Mouse (Mus musculus) gastrocnemius, postnatal 14 days (tissue): ENCODE results near the gene Thoc5. TPM values are rescaled to one million over a fixed set of nuclear protein-coding genes. Genes with fewer than 3 reads are reported as not detected.

Experiments
- DNase-seq: peaks from one replicate; pipeline ENCODE4 v3.0.0; 2021; ENCODE audit warnings: mixed read lengths
- intact Hi-C: fragments of 180-260 bp; cut with DNase I; formaldehyde crosslinking; loops from one replicate; pipeline ENCODE4 v1.15.1; 2025; ENCODE audit warnings: low total_unique reads
- total RNA-seq, 2 experiments: library from RNA; stranded (reverse); gene quantifications; 2 replicates each; pipeline ENCODE4 v1.2.3; 2021

The Thoc5 gene
- total RNA-seq, 2 experiments from 2014 or later, result 11.4 to 13.0 TPM

DNA sequence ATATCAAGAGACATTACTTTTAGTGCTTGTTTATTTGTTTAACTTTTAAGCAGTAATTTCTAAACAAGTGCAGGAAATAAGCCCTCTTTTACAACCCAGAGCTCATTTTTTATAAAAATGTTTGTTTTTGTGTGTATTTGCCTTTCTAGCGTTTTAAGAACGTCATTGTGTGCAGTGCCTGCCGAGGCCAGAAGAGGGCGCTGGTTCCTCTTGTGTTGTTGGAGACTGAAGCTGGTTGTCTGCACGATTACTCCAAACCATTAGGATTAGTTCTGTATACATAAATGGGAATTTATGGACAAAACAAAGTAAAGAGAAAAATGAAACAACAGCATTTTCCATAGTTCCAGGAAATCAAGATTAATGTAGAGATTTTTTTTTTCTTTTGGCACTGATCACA is 5.3 kb downstream of the Thoc5 start:
- DNase-seq, result no peak
- intact Hi-C loops, result no loop called here

- intact Hi-C loops, result no loop called here
Measured at GRCm38 (mm10) chr11:4901956-4902355, 6.8 kb downstream of the Thoc5 start.

DNA sequence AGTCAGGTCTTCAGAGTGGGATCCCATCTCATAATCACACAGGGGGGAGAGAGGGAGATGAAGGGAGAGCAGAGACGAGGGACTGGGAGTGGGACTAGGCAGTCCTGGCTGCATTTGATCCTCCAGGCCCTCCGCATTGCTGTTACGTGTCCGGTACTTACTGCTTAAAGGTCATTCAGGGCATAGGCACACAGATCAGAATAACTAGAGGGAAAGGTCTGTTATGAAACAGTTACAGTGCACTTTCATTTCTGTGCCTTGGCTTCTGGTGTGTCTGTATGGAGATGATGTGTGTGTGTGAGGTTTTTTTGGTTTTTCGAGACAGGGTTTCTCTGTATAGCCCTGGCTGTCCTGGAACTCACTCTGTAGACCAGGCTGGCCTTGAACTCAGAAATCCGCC is 11.1 kb downstream of the Thoc5 start:
- DNase-seq, result no peak
- intact Hi-C loops, result no loop called here

More at GRCm38 (mm10) chr11:4901956-4902355, 6.8 kb downstream of the Thoc5 start:
- DNase-seq, result no peak

GRCm38 (mm10) chr11:4916068-4916467 is 20.9 kb downstream of the Thoc5 start:
- peak; percentile 39 for DNase-seq
- intact Hi-C loops, result loop anchor here (5.0 kb wide), 1 partner anchor 61 kb away; no protein-coding TSS in a partner anchor

GRCm38 (mm10) chr11:4921281-4921680 is 26.2 kb downstream of the Thoc5 start:
- intact Hi-C loops, result loop anchor here (5.0 kb wide), 1 partner anchor 46 kb away; no protein-coding TSS in a partner anchor
- no peak for DNase-seq

GRCm38 (mm10) chr11:4921751-4922150 is 26.6 kb downstream of the Thoc5 start:
- no peak for DNase-seq
- intact Hi-C loops, result loop anchor here (5.0 kb wide), 1 partner anchor 46 kb away; no protein-coding TSS in a partner anchor

GRCm38 (mm10) chr11:4927224-4927623 is 32.1 kb downstream of the Thoc5 start:
- no peak for DNase-seq
- intact Hi-C loops, result no loop called here

DNA sequence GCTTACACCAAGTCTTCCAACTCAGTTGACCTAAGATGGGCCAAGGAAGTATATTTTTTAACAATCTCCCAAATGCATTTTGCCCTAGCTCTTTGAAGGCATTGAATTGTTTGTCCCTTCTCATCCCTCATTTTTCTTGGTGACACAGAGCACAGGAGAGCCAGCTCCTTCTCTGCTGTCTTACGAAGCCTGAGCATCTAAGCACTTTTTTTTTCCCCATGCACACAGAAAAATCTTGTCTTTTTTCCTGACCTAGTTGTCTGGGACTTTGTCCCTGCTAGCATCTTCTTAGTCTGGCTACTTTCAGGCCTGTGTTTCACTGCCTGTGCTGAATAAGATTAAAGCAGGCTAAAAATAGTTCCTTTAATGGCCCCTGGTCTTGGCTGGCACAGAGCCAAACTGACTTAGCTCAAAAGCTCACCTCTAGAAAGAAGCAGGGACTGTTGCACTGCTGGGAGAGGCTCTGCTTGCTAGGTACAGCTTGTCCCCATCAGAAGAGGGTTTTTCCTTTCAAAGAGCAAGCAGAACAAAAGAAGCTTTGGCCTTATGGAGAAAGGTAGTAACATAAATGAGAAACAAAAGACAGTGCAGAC is 36.0 kb downstream of the Thoc5 start:
- intact Hi-C loops, result no loop called here
- DNase-seq, result peak; percentile 30

GRCm38 (mm10) chr11:4936243-4936642 is 41.1 kb downstream of the Thoc5 start:
- intact Hi-C loops, result no loop called here
- DNase-seq, result no peak

DNA sequence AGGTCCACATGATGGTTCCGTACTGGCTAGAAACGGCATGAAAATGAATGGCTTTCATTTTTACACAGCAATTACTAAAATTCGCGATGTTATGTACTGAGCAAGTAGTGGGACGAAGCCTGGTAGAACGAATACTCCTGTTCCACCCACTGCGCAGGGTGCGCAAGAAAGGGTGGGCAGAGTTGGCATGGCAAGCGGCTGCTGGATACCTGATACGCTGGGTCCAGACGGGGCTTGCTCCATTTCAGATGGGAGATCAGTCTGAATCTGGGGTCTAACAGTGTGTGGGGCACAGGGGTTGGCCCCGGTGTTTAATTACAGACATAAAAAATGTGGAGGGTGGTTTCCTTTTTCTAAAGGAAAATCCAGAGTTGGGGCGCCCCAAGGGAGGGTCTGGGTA is 51.4 kb downstream of the Thoc5 start:
- intact Hi-C loops, result no loop called here
- DNase-seq, result no peak

- intact Hi-C loops, result no loop called here
- DNase-seq, result peak; percentile 17
Measured at GRCm38 (mm10) chr11:4946947-4947812, 52.1 kb downstream of the Thoc5 start.

GRCm38 (mm10) chr11:4947813-4948174 is 52.7 kb downstream of the Thoc5 start, which contains the start of gene Nefh:
TSS of gene Nefh (minus strand) at chr11:4948064.
- intact Hi-C loops, result no loop called here
- no peak for DNase-seq

GRCm38 (mm10) chr11:4948792-4949191 is 53.7 kb downstream of the Thoc5 start:
- intact Hi-C loops, result no loop called here
- DNase-seq, result no peak

DNA sequence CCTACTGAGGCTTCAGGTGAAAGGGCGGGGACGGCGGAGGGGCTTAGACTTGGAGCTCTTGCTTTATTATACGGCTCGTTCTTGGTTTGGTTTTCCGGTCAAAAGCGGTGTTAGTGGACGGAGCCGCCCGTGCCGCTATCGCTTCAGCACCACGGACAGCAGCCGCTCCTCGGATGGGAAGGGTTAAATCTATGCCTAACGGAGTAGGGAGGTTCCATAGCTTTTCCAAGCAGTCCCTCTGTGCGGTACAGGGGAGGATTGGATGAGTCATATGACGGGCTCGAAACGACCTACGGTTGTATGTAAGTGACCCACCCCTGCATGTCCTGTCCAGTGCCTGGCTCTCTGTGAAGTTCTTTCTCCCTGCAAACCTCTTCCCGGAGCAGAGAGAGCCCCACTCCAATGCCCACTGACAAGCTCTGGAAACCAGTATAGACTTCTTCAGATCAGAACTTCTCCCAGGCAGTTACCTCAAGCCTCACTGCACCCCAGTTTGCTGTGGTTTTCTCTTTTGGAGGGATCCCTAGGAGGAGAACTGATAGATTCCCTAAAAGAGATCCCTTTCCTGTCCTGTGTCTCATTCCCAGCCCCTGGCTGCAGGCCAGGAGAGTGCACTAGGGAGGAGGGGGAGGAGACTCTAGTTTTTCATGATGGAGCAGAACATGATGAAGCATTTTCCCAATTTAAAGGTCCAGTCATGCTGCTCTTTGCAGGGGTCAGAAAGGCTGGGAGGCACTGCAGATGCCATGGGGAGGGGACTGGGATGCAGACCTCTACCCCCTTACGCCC is 54.3 kb downstream of the Thoc5 start:
- peak; percentile 35 for DNase-seq

GRCm38 (mm10) chr11:4953401-4953800 is 58.3 kb downstream of the Thoc5 start:
- no peak for DNase-seq
- intact Hi-C loops, result no loop called here

More for the DNA sequence above, 54.3 kb downstream of the Thoc5 start:
- intact Hi-C loops, result no loop called here

- no peak for DNase-seq
- intact Hi-C loops, result no loop called here
Measured at GRCm38 (mm10) chr11:4953918-4954317, 58.8 kb downstream of the Thoc5 start.

GRCm38 (mm10) chr11:4963099-4963808 is 68.1 kb downstream of the Thoc5 start:
- no peak for DNase-seq
- intact Hi-C loops, result no loop called here

GRCm38 (mm10) chr11:4966325-4966724 is 71.2 kb downstream of the Thoc5 start:
- intact Hi-C loops, result loop anchor here (5.0 kb wide), 1 partner anchor 44 kb away; no protein-coding TSS in a partner anchor
- DNase-seq, result no peak

GRCm38 (mm10) chr11:4966888-4967287 is 71.8 kb downstream of the Thoc5 start:
- DNase-seq, result no peak
- intact Hi-C loops, result loop anchor here (5.0 kb wide), 1 partner anchor 45 kb away; no protein-coding TSS in a partner anchor
